Mouse (Mus musculus) kidney, postnatal 0 days (tissue): ENCODE results near the gene Ldlrad1. TPM values are rescaled to one million over a fixed set of nuclear protein-coding genes. Genes with fewer than 3 reads are reported as not detected.

Experiments used
- ATAC-seq: fragments of 200-750 bp; cut with Nextera tagmentation; replicated peaks from 2 replicates; pipeline ENCODE4 v1.8.0; 2017; ENCODE audit warnings: low read depth, moderate number of reproducible peaks, moderate TSS enrichment, moderate library complexity; ENCODE audit not compliant: low FRiP score
- DNase-seq: peaks from one replicate; pipeline ENCODE4 v3.0.0-alpha.2; 2016; ENCODE audit warnings: low spot score
- H3K27ac ChIP-seq: fragments of 300-500 bp; sonication (generic); 2 replicates; pipeline ENCODE4 v1.5.1; 2014; ENCODE audit warnings: mild to moderate bottlenecking
- H3K27me3 ChIP-seq: fragments of 300-500 bp; sonication (generic); 2 replicates; pipeline ENCODE4 v1.6.1; 2014; ENCODE audit warnings: low read length, mixed read lengths; ENCODE audit not compliant: insufficient read depth
- H3K36me3 ChIP-seq: fragments of 300-500 bp; sonication (generic); 2 replicates; pipeline ENCODE4 v1.6.1; 2014; ENCODE audit warnings: low read length, mixed read lengths; ENCODE audit not compliant: insufficient read depth
- H3K4me1 ChIP-seq: fragments of 300-500 bp; sonication (generic); replicated peaks from 2 replicates; pipeline ENCODE4 v1.6.1; 2014; ENCODE audit warnings: antibody characterized with exemption, low read length, mixed read lengths; ENCODE audit not compliant: insufficient read depth
- H3K4me2 ChIP-seq: fragments of 300-500 bp; sonication (generic); 2 replicates; pipeline ENCODE4 v1.6.1; 2014; ENCODE audit warnings: mild to moderate bottlenecking, low read length, moderate library complexity, mixed read lengths
- H3K4me3 ChIP-seq: fragments of 300-500 bp; sonication (generic); replicated peaks from 2 replicates; pipeline ENCODE4 v1.5.1; 2014; ENCODE audit warnings: low read depth, low read length
- H3K9ac ChIP-seq: fragments of 300-500 bp; sonication (generic); 2 replicates; pipeline ENCODE4 v1.6.1; 2014; ENCODE audit warnings: low read depth, low read length
- H3K9me3 ChIP-seq: fragments of 300-500 bp; sonication (generic); replicated peaks from 2 replicates; pipeline ENCODE4 v1.6.1; 2016; ENCODE audit warnings: low read length, inconsistent platforms, mixed read lengths
- CTCF ChIP-seq: IDR thresholded peaks from 2 replicates; pipeline ENCODE4 v1.5.1; 2016; ENCODE audit warnings: antibody characterized with exemption, low read depth, mild to moderate bottlenecking, moderate library complexity
- WGBS: fragments of 180-500 bp; shearing (Covaris S2); extraction: QIAGEN DNeasy Blood & Tissue Kit; methylation state at CpG from one replicate; pipeline ENCODE4 v1.1.7; 2014; 5-methylcytosine and 5-hydroxymethylcytosine counted together
- polyA plus RNA-seq: library from polyadenylated mRNA; unstranded; fragments of >200 nt; fragmentation: Nextera tagmentation; extraction: Ambion mirVana; gene quantifications from 2 replicates; pipeline ENCODE4 v1.2.1, GENCODE M21; 2015

The Ldlrad1 gene
- polyA plus RNA-seq, 1 experiment from 2014 or later, result not detected

DNA sequence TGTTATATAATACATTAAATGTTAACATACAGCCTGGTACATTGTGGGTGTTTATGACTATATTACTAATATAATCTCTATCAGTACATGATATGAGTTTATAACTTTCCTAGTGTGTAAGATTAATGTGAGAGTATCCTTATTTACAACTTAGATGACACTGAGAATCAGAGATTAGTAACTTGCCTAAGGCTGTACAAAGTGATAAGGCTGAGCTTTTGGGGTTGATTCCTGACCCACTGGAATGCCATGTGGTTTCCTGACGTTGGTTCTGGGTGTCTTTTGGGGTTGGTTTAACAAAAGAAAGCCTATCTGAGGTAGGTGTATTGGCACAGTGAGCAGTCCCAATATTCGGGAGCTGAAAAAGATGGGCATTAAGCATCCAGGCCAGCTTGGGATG, 26.2 kb upstream of the Ldlrad1 start:
- 69% methylated on average over 2 of the region's 2 CpGs for WGBS
- Histone ChIP-seq H3K4me1 (peaks cover 12% of the 10 kb centered on the region; the same call in 1 of the 2 replicates), H3K9me3 (no peaks in the 10 kb centered on the region), H3K36me3 (peaks cover 9% of the 10 kb centered on the region; the same call in 1 of the 2 replicates), H3K4me3 (no peak overlapping the region), H3K27me3 (no peaks in the 10 kb centered on the region), H3K9ac (no peak overlapping the region), H3K4me2 (no peak overlapping the region), H3K27ac (no peak overlapping the region)
- ATAC-seq (no peak), DNase-seq (no peak)
- no peak for TF ChIP-seq CTCF

DNA sequence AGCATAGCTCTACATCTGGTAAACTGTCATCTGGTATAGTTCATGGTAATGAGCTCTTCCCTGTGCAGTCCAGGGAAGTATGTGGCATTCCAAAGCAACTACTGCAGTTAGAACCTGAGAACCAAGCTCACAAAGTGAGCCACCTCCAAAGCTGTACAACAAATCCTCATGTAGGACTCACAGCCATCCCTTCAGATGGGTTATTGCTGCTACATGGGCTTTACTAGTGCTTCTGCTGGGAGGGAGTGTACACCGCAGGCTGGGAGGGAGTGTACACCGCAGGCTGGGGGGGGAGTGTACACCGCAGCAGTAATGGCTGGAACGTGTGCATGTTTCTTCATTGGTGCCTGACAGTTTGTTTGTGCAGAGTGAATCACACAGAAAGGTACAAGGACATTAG, 25.8 kb upstream of the Ldlrad1 start:
- Histone ChIP-seq H3K9ac (no peak overlapping the region), H3K27me3 (no peaks in the 10 kb centered on the region), H3K27ac (no peak overlapping the region), H3K4me3 (no peak overlapping the region), H3K4me2 (no peak overlapping the region), H3K36me3 (peaks cover 9% of the 10 kb centered on the region; the same call in 1 of the 2 replicates), H3K4me1 (peaks cover 12% of the 10 kb centered on the region; the same call in 1 of the 2 replicates), H3K9me3 (no peaks in the 10 kb centered on the region)
- WGBS, result 80% methylated on average over 4 of the region's 4 CpGs
- TF ChIP-seq CTCF, result no peak
- DNase-seq, result no peak
- no peak for ATAC-seq

DNA sequence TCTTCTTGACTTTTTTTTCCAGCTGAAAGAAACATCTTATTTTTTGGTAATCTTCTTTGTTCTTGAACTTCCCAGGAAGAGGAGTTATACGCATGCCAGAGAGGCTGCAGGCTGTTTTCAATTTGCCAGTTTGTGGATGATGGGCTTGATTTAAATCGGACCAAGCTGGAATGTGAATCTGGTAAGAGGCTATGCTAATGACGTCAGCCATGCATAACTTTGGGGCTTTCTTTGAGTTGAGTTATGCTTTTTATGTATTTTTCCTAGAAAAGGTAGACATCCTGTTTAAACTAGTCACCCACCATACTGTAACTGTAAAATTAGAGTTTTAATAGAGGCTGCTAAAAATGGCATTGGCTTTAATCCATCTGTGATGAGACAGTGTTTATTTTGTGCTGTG, 23.3 kb upstream of the Ldlrad1 start:
- no peak overlapping the region for H3K9ac ChIP-seq
- ATAC-seq (no peak), DNase-seq (peak; percentile 44)
- WGBS, result 39% methylated on average over 3 of the region's 3 CpGs
- no peaks in the 10 kb centered on the region for H3K27me3 ChIP-seq
- no peak for TF ChIP-seq CTCF
- H3K4me1 ChIP-seq, result peaks cover 9% of the 10 kb centered on the region; the same call in 1 of the 2 replicates
- H3K4me2 ChIP-seq, result no peak overlapping the region
- H3K27ac ChIP-seq, result no peak overlapping the region
- H3K9me3 ChIP-seq, result no peaks in the 10 kb centered on the region
- peaks cover 27% of the 10 kb centered on the region for H3K36me3 ChIP-seq
- H3K4me3 ChIP-seq, result no peak overlapping the region

DNA sequence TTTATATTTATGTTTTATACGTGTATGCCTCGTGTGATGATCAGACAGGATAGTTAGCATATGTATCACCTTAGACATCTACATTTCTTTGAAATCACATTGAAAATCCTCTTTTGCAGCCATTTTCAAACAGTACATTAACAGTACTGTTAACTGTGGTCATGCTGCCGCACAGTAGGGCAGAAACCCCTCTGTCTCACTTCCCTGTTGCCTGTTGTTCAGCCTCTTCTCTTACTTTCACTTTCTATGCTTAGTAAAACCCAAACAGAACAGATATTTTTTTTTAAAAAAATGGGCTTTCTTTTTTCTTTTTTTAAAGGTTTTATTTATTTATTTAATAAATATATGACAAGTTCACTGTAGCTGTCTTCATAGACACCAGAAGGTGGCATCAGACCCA, 15.1 kb upstream of the Ldlrad1 start:
- peaks cover 60% of the 10 kb centered on the region for H3K36me3 ChIP-seq
- no peak overlapping the region for H3K9ac ChIP-seq
- ATAC-seq (no peak), DNase-seq (no peak)
- 0 out of 2 replicates have a peak, but pooled peaks have one; percentile 4 for TF ChIP-seq CTCF
- H3K4me3 ChIP-seq, result no peak overlapping the region
- WGBS, result 94% methylated on average over 3 of the region's 3 CpGs
- no peaks in the 10 kb centered on the region for H3K27me3 ChIP-seq
- no peak overlapping the region for H3K27ac ChIP-seq
- H3K9me3 ChIP-seq, result no peaks in the 10 kb centered on the region
- no peak overlapping the region for H3K4me2 ChIP-seq
- H3K4me1 ChIP-seq, result no peaks in the 10 kb centered on the region

DNA sequence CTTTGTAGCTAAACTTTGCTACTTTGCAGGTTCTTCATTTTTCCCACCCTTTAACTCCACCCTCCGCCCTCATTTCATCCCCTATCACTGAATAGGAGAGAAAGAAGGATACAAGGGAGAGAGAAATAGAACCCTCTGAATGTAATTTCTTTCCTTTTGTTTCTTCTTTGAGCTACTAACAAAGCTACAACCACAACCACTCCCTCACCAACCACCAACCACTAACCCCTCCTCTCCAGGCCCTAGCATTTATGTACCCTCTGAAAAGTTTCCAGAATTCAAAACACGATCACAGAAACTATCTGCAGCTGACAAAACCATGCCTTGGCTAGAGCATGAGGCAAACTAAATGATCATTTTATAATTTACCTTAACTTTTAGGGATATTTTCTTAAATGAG, 12.5 kb upstream of the Ldlrad1 start:
- TF ChIP-seq CTCF, result no peak
- Histone ChIP-seq H3K27me3 (no peaks in the 10 kb centered on the region), H3K4me1 (no peaks in the 10 kb centered on the region), H3K9me3 (no peaks in the 10 kb centered on the region), H3K9ac (no peak overlapping the region), H3K4me3 (no peak overlapping the region), H3K27ac (no peak overlapping the region), H3K36me3 (peaks cover 58% of the 10 kb centered on the region), H3K4me2 (no peak overlapping the region)
- WGBS, result 97% methylated on average over 2 of the region's 2 CpGs
- ATAC-seq (no peak), DNase-seq (no peak)

DNA sequence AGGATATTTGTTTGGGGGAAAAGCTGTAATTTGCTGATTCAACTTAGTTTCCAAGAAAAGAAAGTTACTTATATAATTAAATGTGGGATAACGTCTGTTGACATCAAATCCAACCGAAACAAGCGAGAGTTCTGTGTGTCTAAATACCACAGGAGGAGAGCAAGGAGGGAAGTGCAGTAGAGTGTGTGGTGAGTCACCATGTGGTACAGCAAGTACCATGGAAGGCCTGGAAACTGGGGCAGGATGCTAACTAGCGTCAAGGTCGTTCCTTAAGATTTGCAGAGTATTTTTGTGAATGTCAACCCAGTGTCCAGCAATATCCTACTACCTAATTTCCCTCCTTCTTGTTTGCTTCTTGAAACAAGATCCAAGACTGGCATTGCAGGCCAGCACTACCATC, 10.9 kb upstream of the Ldlrad1 start:
- Histone ChIP-seq H3K27ac (no peak overlapping the region), H3K36me3 (peaks cover 61% of the 10 kb centered on the region), H3K9ac (no peak overlapping the region), H3K4me3 (no peak overlapping the region), H3K4me2 (no peak overlapping the region), H3K4me1 (no peaks in the 10 kb centered on the region), H3K9me3 (no peaks in the 10 kb centered on the region), H3K27me3 (no peaks in the 10 kb centered on the region)
- DNase-seq (no peak), ATAC-seq (no peak)
- 91% methylated on average over 5 of the region's 5 CpGs for WGBS
- no peak for TF ChIP-seq CTCF

GRCm38 (mm10) chr4:107201779-107202178, 7.2 kb upstream of the Ldlrad1 start:
- no peaks in the 10 kb centered on the region for H3K27me3 ChIP-seq
- no peaks in the 10 kb centered on the region for H3K4me1 ChIP-seq
- H3K4me3 ChIP-seq, result no peak overlapping the region
- ATAC-seq, result no peak
- DNase-seq, result no peak
- no peak overlapping the region for H3K27ac ChIP-seq
- 95% methylated on average over 3 of the region's 3 CpGs for WGBS
- peaks cover 58% of the 10 kb centered on the region for H3K36me3 ChIP-seq
- H3K9me3 ChIP-seq, result no peaks in the 10 kb centered on the region
- H3K9ac ChIP-seq, result no peak overlapping the region
- TF ChIP-seq CTCF, result no peak
- no peak overlapping the region for H3K4me2 ChIP-seq
